Mouse (Mus musculus) retina, adult 2 months (tissue): ENCODE data around the gene Tnk2.

Experiments
- DNase-seq: peaks from one replicate; pipeline ENCODE4 v3.0.0-alpha.2; 2012; ENCODE audit warnings: low read depth, low spot score

Tnk2 gene

GRCm38 (mm10) chr16:32712202-32712601, 68.5 kb downstream of the Tnk2 start:
- DNase-seq, result no peak

- DNase-seq, result no peak
These were observed 69.9 kb downstream of the Tnk2 start for GRCm38 (mm10) chr16:32713556-32713955.

GRCm38 (mm10) chr16:32715364-32715763, 71.7 kb downstream of the Tnk2 start:
- DNase-seq, result no peak

- no peak for DNase-seq
These were observed 79.5 kb downstream of the Tnk2 start for GRCm38 (mm10) chr16:32723163-32723562.

- no peak for DNase-seq
These were observed 80.1 kb downstream of the Tnk2 start for GRCm38 (mm10) chr16:32723767-32724166.

- DNase-seq, result no peak
These were observed 80.6 kb downstream of the Tnk2 start for GRCm38 (mm10) chr16:32724259-32724658.

- DNase-seq, result no peak
These were observed 82.8 kb downstream of the Tnk2 start for GRCm38 (mm10) chr16:32726501-32726900.

- no peak for DNase-seq
These were observed 84.6 kb downstream of the Tnk2 start for GRCm38 (mm10) chr16:32728240-32728639.

- DNase-seq, result no peak
These were observed 85.1 kb downstream of the Tnk2 start for GRCm38 (mm10) chr16:32728730-32729129.
